Mouse (Mus musculus): ENCODE measurements at regions not wholly inside any gene's neighbourhood (a gene's known extent, or its start where the extent isn't known, plus 50 kb on each side); places are given as distances from the start of the nearest gene placed in this dataset.
"Not testable (repeated sequence)": the region's sequence is repeated elsewhere in the genome, so short reads cannot be mapped to it uniquely, and the experiment has no call there.

- no peak for DNase-seq
Measured at GRCm38 (mm10) chrX:92981141-92981540, 305.1 kb upstream of the Arx start.

- no peak for DNase-seq
Measured at GRCm38 (mm10) chrX:93002236-93002976, 283.8 kb upstream of the Arx start.

- no peak for DNase-seq
Measured at GRCm38 (mm10) chrX:93006681-93007080, 279.6 kb upstream of the Arx start.

- DNase-seq = no peak
Measured at GRCm38 (mm10) chrX:93011578-93011977, 274.7 kb upstream of the Arx start.

GRCm38 (mm10) chrX:93016391-93016790, 269.9 kb upstream of the Arx start:
- DNase-seq = no peak

GRCm38 (mm10) chrX:93041096-93041495, 245.1 kb upstream of the Arx start:
- DNase-seq = no peak

- DNase-seq = no peak
Measured at GRCm38 (mm10) chrX:93042736-93043135, 243.5 kb upstream of the Arx start.

- no peak for DNase-seq
Measured at GRCm38 (mm10) chrX:93048967-93049754, 237.1 kb upstream of the Arx start.

- DNase-seq = no peak
Measured at GRCm38 (mm10) chrX:93049755-93050143, 236.5 kb upstream of the Arx start.

GRCm38 (mm10) chrX:93059533-93059932, 226.7 kb upstream of the Arx start:
- no peak for DNase-seq

GRCm38 (mm10) chrX:93068884-93069283, 217.4 kb upstream of the Arx start:
- DNase-seq = no peak

- DNase-seq = peak; percentile 63
Measured at GRCm38 (mm10) chrX:93069569-93070289, 216.5 kb upstream of the Arx start.

- no peak for DNase-seq
Measured at GRCm38 (mm10) chrX:93070290-93070611, 216.0 kb upstream of the Arx start.

GRCm38 (mm10) chrX:93088976-93089375, 197.3 kb upstream of the Arx start:
- no peak for DNase-seq

- no peak for DNase-seq
Measured at GRCm38 (mm10) chrX:93097551-93097950, 188.7 kb upstream of the Arx start.

GRCm38 (mm10) chrX:93107930-93108567, 178.2 kb upstream of the Arx start:
- no peak for DNase-seq

GRCm38 (mm10) chrX:93154367-93154766, 131.9 kb upstream of the Arx start:
- DNase-seq = not testable (repeated sequence)

- DNase-seq = no peak
Measured at GRCm38 (mm10) chrX:93159105-93159504, 127.1 kb upstream of the Arx start.

- DNase-seq = no peak
Measured at GRCm38 (mm10) chrX:93160956-93161355, 125.3 kb upstream of the Arx start.

All from right cerebral cortex, postnatal 14 days (tissue).